Mouse (Mus musculus) ovary, postnatal 14 days (tissue): ENCODE data around the gene Thap8.

Experiments
- DNase-seq: peaks from one replicate; pipeline ENCODE4 v3.0.0; 2022; ENCODE audit warnings: low spot score

The Thap8 gene

DNA sequence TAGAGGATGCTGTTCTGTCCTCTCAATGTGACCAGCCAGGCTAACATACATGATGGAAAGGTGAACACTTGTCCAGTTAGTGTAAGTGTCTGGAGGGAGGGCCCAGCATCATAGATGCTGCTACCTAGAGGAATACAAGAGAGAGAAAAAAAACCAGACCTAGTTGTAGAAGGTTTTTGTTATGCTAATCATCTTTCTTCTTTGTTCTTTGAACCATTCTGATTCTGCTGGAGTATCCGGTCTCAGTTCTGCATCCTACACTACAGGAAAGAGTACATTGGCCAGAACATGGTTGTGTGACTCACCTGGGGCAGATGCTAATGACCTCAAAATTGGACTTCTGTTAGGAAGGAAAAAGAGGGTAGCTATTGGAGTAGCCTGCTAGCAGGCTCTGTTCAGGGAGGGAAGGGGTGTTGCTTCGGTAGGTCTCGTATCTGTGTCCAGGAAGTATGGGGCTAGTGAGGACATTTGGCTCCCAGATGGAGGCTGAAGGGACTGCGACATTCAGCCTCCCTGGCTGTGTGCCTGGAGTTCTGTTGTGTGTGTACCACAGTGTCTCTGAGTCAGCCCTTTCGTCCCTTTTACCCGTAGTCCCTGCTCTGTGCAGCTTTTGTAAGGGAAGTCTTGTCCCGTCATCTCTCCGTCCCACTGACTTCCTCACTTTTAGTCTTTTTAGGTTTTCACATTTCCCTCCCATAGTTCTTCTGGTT, 7.0 kb downstream of the Thap8 start:
- no peak for DNase-seq

DNA sequence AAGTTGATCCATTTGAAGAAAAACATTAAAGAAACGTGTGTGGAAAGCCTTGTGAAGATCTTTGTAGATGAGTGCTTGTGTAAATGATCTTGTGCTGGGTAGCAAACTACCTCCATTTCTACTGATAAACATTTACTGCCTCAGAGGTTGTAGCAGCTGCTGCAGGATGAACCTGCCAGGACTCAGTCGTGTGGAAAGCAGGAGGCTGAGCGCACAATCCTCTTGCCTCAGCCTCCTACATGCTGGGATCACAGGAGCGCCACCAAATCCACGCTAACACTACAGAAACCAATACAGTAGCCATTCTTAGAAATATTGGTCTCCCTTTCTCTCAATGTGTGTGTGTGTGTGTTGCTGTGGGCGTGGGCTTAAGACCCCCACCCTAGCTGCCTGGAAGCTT, 8.2 kb downstream of the Thap8 start:
- no peak for DNase-seq

DNA sequence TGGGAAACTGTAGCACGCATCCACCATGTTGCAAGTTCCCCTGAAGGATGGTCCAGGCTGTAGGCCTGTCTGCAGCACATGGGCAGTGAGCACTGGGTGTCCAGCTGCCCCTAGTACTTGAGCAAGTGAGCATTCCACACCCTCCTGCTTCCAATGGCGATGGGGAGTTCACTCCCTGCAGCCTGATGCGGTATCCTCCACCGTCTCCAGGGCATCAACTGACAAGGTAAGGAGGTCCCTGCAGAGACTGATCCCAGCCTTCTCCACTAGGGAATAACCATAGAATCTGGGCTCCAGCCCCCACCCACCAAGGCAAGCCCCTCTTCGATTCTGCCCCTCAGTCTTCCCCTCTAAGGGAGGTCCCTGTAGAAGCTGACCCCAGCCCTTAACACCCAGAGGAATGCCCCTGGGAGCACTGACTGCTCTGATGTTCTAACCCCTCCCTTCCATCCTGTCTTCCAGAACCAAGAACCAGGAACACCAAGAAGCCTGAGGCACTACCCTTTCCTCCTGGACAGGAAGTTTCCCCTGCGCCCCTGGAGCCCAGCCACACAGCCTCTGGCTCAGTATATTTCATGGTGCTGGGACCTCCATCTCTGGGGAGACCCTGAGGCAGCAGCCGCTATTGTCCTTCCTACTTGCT, 9.3 kb downstream of the Thap8 start:
- DNase-seq: no peak

DNA sequence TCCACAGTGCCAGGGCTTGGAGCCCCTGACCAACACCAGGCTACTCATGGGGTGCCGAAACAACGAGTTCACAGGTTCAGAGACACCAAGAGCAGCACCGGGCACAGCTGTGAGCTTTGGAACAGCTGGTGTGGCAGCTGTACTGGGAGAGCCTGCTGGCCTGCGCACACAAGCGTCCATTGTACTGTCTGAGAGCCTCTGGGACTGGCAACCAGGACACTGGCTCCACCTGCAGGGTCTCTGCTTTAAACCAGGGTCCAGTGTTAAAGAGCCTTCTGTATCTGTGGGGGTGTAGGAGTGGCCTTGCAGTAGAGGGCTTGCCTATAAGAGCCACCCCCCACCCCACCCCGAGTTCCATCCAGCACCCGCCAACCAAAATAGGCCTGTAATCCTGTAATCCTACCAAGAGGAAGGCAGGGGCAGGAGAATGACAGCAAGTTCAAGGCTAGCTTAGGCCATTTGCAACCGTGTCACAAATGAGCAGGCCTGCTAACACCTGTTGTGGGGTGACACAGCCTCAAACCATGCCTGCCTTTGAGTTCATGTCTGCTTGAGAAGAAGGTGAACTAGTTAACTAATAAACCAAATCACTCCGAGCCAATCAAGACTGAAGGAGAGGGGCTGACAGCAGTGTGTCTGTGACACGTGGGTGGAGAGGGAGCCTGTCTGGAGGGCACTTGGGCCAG, 10.0 kb downstream of the Thap8 start:
- DNase-seq: no peak

DNA sequence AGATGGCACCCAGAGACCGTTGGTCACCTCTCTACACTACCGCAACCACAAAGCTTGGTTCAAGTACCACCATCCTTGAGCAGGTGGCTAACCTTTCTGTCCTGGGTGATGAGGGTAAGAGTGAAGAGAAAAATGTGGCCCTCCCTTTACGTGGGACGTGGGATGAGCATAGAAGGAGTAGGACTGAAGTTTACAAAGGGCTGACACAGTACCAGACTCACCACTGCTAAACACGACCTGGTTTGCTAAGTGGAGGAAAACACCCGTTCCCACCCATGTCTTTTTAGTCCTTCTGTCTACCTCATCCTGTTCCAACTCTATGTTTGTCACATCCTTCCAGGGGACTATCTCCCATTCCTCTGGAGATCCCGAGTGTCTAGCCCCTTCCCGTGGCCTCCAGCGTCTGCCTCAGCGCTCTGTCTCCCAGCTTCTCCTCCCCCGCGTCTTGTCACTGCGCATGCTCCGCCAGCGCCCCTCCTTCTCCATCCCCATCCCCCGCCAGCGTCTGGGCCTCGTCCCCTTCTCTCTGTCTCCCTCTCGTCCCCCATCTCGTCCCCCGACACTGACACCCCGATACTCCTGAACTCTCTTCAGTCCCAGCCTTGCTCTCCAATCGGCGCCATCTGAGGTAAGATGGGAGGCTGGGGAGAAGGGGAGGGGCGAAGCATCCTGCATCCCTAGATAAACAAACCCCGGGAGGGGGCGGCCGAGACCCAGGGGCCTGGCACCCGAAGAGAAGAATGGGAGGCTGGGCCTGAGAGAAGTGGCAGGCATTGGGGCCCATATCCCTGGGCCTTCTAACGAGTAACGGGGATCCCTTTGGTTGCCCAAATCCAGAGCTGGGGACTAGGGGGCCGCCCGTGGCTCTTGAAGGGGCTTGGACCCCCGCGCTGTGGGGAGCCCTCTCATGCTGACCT, 11.6 kb downstream of the Thap8 start, which contains the start of gene Clip3:
Gene Clip3 (plus strand): TSS at position 514 of the 917 bp plus-strand sequence.
- DNase-seq: peak; percentile 79

DNA sequence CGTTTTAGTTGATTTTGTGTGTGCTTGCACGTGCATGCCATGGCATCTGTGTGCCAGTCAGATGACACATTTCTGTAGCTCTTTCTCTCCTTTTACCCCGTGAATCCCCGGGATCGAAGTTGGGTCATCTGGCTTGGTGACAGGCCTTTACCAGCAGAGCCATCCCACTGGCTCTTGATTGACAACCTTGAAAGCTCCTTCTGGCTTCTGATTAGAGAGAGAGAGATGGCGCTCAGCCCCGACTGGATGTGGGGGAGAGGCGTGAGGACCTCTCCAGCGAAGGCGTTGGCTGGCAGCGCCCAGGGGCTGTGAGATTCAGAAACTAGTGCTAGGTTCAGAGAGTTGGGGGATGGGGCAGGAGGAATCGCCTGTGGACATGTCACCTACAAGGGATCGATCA, 13.9 kb downstream of the Thap8 start:
- no peak for DNase-seq

DNA sequence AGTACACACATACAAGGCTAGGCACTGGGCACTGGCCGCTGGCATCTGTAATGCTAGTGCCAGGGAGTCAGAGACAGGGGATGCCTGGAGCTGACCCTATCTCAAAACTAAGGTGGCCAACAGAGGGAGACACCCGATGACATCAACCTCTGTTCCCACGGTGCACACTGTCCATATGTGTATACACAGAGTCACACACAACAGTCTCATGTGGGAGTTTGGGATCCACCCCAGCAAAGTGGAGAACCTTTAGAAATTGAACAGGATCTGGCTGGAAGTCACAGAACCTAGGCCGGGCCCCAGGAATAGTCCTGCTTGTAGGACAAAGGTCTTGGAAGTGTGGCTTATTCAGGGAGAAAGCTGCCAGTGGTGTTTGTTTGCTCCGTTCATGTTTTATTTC, 14.4 kb downstream of the Thap8 start:
- no peak for DNase-seq

DNA sequence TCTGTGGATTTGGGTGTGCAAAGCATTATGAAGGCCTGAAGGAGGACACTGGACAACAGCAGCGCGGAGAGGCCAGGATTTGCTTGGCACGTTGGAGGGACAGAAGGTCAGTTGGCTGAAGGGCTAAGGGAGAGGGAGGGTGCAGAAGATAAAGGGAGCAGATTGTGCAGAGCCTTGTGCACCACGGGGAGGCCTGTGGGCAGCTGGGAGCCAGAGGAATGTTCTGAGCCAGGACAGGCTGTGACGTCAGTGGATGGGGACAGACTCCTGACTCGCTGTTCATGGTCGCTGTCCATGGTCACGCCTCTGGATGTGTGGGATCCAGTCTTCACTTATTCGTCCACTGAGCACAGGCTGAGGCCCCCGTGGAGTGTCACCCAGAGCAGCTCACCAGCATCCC, 15.2 kb downstream of the Thap8 start:
- DNase-seq: no peak

DNA sequence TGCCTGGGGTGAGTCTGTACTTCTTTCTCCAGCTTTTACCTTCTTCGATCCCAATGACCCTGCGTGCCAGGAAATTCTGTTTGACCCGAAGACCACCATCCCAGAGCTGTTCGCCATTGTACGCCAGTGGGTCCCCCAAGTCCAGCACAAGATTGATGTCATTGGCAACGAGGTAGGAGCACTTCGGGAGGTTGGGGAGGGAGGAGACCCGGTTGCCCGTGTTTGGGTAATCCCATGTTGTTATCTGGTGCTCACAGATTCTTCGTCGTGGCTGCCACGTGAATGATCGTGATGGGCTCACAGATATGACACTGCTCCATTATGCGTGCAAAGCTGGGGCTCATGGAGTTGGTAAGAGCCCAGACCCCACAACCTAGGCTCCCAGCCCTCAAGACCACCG, 16.9 kb downstream of the Thap8 start:
- no peak for DNase-seq

DNA sequence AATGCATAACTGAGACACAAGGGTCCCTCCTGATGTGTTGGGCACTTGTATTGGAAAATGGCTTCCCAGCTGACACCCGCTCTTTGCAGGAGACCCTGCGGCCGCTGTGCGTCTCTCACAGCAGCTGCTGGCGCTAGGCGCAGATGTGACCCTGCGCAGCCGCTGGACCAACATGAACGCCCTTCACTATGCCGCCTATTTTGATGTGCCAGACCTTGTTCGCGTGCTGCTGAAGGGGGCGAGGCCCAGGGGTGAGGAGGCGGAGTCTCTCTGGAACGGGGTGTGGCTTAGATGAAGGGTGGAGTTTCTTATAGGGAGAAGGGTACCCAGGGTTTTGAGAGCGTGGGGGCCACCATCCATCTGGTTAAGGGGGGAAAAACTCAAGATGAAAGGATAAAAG, 17.4 kb downstream of the Thap8 start:
- no peak for DNase-seq

DNA sequence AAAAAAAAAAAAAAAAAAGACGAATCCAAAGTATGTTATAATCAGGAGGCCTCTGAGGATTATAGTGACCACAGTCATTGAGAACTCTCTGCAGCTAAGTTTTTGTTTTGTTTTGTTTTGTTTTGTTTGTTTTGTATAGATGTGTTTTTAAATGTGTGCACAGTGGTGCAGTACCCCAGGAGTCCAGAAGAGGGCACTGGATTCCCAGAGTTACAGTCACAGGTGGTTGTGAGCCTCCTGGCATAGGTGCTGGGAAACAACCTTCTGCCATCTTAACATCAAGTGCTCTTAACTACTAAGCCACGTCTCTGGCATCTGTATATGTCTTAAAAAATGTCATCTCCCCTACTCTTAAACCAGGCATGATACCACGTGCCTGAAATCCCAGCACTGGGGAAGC, 21.0 kb downstream of the Thap8 start:
- no peak for DNase-seq

DNA sequence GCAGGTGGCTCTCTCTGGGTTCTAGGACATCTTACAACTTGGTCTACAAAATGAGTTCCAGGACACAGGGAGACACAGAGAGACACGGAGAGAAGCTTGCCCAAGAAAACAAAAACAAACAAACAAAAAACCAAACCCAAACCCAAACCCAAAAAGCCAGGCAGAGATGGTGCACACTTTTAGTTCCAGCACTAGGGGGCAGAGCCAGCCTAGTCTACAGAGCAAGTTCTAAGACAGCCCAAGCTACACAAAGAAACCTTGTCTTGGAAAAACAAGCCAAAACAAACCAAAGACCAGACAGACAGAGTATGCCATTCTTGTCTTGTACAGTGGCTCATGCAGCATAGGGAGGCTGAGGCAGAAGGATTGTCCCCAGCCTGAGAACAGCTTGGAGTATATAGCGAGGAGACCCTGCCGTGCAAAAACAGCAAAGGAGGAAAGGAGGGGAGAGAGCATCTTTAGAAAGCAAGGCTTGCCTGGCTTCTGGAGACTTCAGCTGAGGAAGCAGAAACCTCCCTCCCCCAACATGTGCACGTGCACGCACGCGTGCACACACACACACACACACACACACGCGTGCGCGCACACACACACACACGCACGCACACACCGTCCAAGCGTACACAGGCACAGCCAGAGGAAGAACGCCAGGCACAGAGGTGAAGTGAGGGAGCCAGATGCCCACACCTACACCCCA, 26.3 kb downstream of the Thap8 start:
- no peak for DNase-seq

DNA sequence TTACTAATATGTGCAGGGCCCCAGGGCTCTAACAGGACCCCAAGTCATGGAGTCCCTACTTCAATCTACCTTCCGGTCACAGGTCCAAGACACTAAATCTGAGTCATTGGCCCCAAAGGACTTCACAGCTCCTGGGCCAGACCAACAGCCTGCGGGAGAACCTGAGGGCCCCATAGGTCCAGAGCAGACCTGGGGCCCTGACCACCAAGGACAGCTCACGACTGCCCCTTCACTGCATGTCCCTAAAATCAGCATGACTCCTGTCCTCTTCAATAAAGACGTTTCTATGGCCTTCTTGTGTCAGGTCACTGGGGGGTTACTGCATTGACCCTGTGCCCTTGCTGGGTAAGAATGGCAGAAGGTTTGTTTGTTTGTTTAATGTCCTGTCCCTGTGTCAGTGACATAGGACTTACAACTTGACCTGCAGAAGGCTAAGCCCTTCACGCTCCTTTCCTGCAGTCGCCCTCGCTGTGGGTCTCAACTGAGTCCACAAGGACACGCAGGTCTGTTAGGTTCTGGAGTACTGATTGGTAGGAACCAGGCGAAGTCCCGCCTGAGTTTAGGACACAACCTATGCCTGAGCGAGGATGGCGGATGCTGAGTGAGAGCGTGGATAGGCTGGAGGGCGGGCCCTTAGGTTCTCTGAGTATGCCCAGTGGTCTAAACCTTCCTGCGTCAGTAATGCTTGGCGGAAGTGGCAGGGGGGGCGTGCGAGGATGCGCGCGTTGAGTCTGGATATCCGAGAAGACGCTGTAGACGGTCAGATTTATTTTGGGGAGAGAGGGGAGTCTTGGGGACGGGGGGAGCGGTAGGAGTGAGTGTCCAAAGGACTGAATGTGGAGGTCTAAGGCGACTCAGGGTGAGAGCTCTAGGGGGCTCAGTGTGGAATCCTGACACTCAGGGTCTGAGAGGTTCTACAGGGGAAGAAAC, 28.4 kb downstream of the Thap8 start, which contains the start of gene Alkbh6:
Gene Alkbh6 (plus strand): TSS at position 642 of the 930 bp plus-strand sequence.
- peak; percentile 82 for DNase-seq

DNA sequence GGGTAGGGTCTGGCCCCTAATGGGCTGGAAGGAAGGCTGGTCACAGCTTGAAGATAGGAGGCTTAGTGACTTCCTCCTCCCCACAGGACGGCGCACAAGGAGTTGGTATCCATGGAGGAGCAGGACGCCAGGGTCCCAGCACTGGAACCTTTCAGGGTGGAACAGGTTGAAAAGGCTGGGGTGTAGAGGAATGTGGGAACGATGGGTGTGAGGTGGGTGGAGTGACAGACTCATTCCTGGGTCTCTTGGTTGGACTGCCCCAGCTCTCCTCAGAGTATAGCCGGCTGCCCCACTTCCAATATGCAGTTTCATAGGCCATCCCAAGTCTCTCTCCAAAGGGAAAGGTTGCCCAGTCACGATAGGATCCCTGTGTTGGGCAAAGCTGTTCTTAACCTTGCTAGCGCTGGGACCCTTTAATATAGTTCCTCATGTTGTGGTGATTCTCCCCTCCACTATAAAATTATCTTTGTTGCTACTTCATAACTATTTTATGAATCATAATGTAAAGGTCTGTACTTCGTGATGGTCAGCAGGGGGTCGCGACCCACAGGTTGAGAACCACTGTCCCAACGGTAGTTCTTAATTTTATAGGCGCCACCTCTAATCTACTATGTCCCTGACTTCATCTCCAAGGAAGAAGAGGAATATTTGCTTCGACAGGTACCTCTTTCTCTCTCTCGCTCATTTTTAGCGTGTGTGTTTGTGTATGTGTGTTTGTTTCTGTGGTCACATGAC, 29.7 kb downstream of the Thap8 start:
- no peak for DNase-seq

DNA sequence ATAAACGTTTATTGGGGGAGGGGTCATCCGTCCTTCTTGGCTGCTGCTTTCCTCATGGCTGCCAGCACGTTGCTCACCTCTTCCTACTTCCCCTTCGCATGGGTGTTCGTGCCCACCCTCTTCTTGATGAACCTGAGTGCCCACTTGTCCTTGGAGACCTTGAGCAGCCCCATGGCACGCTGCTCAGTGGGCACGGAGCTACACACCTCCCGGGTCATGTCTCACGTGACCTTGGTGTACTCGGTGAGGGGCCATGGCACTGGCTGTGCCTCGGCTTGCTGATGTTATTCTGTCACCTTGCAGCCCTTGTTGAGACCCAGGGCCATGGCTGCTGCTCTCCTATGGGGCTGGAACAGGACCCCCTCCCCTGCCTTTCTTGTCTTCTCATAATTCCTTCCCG, 30.2 kb downstream of the Thap8 start:
- DNase-seq: no peak

DNA sequence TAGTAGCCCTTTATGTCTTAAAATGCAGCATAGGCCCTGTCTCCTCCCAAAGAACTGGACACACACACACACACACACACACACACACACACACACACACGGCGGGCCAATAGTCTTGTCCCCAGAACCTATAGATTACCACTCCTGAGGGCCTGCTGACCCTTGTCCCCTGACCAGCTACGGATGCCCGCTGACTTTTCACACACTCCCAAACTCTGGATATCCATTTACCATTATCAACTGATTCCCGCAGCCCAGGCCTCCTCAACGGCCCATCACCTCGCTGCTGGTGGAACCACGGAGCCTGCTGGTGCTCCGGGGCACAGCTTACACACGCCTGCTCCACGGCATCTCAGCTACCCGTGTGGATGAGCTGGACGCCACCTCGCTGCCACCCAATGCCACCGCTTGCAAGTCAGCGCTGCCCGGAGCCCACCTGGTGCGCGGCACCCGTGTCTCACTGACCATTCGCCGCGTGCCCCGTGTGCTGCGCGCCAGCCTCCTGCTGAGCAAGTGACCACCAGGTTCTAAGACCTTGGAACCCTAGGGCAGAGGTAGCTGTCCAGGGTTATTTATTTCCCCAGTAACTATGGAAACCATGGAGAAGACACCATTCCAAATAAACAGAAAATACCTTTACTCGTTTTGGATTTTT, 33.9 kb downstream of the Thap8 start:
- DNase-seq: no peak

DNA sequence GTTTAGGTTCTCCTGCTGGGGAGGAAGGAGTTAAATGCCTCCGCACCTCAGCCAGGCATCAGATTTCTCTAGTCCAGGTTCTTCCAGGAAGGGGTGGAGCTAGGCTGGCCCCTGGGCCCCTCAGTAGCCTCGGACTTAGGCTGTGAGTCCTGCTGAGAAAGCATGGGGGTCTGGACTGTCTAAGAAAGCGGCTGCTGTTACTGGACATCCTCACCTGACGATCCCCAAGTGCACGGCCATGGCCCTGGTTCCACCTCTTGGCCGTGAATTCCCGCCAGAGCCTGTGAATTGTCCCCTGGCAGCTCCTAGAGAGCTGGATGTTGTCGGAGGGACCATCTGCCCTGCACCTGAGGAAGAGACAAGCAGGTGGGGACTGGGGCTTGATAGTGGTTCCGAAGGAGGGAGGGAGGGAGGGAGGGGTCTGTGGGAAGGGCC, 34.8 kb downstream of the Thap8 start, which contains the start of gene Syne4:
Gene Syne4 (plus strand): TSS at position 87 of the 435 bp plus-strand sequence.
- no peak for DNase-seq

DNA sequence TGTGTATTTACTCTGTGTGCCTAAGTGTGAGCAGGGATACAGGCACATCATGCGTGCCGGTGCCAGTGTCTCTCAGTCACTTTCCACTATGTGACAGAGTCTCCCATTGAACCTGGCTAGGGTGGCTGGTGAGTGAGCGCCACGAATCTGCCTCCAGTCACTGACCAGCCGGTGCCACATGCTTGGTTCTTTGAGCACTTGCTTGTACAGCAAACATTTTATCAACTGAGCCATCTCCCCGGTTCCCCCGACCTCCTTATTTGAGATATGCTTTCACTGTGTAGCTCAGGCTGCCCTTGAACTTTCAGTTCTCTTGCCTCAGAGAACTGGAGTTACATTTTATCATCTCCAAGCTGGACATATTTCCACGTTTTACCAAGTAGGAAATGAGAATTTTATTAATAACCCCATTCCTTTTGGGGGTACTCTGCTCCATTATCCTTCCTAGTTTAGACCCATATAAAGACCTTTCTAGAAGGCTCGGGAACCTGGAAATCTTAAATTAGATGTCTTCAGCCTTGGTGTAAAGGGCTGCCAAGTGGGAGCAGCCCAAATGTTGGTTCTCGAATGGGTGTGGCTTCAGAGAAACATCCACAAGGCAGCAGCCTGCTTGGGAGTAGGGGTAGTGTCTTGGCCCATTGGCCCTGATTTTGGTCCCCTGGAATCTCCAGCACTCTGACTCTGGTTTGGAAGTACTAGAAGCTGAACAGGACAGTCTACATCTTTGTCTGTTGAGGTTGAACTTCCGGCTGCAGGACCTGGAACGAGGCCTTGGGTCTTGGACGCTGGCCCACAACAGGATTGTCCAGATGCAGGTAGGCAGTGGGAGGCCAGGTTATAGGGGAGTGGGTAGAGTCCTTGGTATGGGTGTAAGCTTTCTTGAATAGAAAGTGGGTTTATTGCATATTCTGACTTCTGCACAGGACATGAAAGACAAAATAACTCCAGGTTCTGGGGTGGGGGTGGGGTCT, 36.0 kb downstream of the Thap8 start:
- no peak for DNase-seq
